Mouse (Mus musculus): ENCODE measurements around the gene Rrp1. TPM values are rescaled to one million over a fixed set of nuclear protein-coding genes. Genes with fewer than 3 reads are reported as not detected.
"Not testable (repeated sequence)": the region's sequence is repeated elsewhere in the genome, so short reads cannot be mapped to it uniquely, and the experiment has no call there.

Rrp1 gene
- polyA plus RNA-seq, 1 experiment from 2014 or later = 363 TPM

GRCm38 (mm10) chr10:78367586-78367985, 45.3 kb downstream of the Rrp1 start:
- H3K4me3 ChIP-seq (replicated peaks) = no peak overlapping the region
- no peak for ATAC-seq
- no peak overlapping the region for H3K27ac ChIP-seq
- no peaks in the 10 kb centered on the region for H3K27me3 ChIP-seq
- H3K9ac ChIP-seq (replicated peaks) = no peak overlapping the region
- H3K36me3 ChIP-seq = no peaks in the 10 kb centered on the region
- no peaks in the 10 kb centered on the region for H3K9me3 ChIP-seq
- H3K4me2 ChIP-seq (replicated peaks) = no peak overlapping the region
- 36% methylated on average over 4 of the region's 4 CpGs for WGBS
- 0 out of 2 replicates have a peak, but pooled peaks cover 4% of the 10 kb centered on the region for H3K4me1 ChIP-seq (replicated peaks)

GRCm38 (mm10) chr10:78366851-78367312, 46.0 kb downstream of the Rrp1 start:
- Histone ChIP-seq H3K9me3 (no peaks in the 10 kb centered on the region), H3K27ac (no peak overlapping the region), H3K4me2 (replicated peaks) (no peak overlapping the region), H3K9ac (replicated peaks) (no peak overlapping the region), H3K36me3 (no peaks in the 10 kb centered on the region), H3K27me3 (no peaks in the 10 kb centered on the region), H3K4me3 (replicated peaks) (no peak overlapping the region), H3K4me1 (replicated peaks) (0 out of 2 replicates have a peak, but pooled peaks cover 4% of the 10 kb centered on the region)
- no peak for ATAC-seq
- WGBS = 83% methylated on average over 9 of the region's 9 CpGs

- 41% methylated on average over 4 of the region's 5 CpGs for WGBS
- Histone ChIP-seq H3K27ac (no peak overlapping the region), H3K4me2 (replicated peaks) (no peak overlapping the region), H3K4me3 (replicated peaks) (no peak overlapping the region), H3K4me1 (replicated peaks) (0 out of 2 replicates have a peak, but pooled peaks cover 4% of the 10 kb centered on the region), H3K36me3 (no peaks in the 10 kb centered on the region), H3K9me3 (no peaks in the 10 kb centered on the region), H3K9ac (replicated peaks) (no peak overlapping the region), H3K27me3 (no peaks in the 10 kb centered on the region)
- no peak for ATAC-seq
Observed at GRCm38 (mm10) chr10:78366195-78366834, 46.5 kb downstream of the Rrp1 start.

GRCm38 (mm10) chr10:78365555-78365954, 47.3 kb downstream of the Rrp1 start:
- no peak for ATAC-seq
- WGBS = 82% methylated on average over 6 of the region's 6 CpGs

GRCm38 (mm10) chr10:78364106-78364505, 48.7 kb downstream of the Rrp1 start:
- Histone ChIP-seq H3K9me3 (no peaks in the 10 kb centered on the region), H3K4me1 (replicated peaks) (0 out of 2 replicates have a peak, but pooled peaks cover 4% of the 10 kb centered on the region), H3K36me3 (no peaks in the 10 kb centered on the region), H3K4me3 (replicated peaks) (no peak overlapping the region), H3K9ac (replicated peaks) (no peak overlapping the region), H3K4me2 (replicated peaks) (no peak overlapping the region), H3K27ac (no peak overlapping the region), H3K27me3 (no peaks in the 10 kb centered on the region)
- ATAC-seq = no peak
- 79% methylated on average over 2 of the region's 2 CpGs for WGBS

More at GRCm38 (mm10) chr10:78365555-78365954, 47.3 kb downstream of the Rrp1 start:
- H3K4me3 ChIP-seq (replicated peaks) = no peak overlapping the region
- no peaks in the 10 kb centered on the region for H3K27me3 ChIP-seq
- H3K4me1 ChIP-seq (replicated peaks) = 0 out of 2 replicates have a peak, but pooled peaks cover 4% of the 10 kb centered on the region
- no peak overlapping the region for H3K9ac ChIP-seq (replicated peaks)
- no peaks in the 10 kb centered on the region for H3K9me3 ChIP-seq
- no peak overlapping the region for H3K27ac ChIP-seq
- H3K4me2 ChIP-seq (replicated peaks) = no peak overlapping the region
- H3K36me3 ChIP-seq = no peaks in the 10 kb centered on the region

GRCm38 (mm10) chr10:78363366-78363765, 49.5 kb downstream of the Rrp1 start:
- no peaks in the 10 kb centered on the region for H3K36me3 ChIP-seq
- ATAC-seq = no peak
- no peaks in the 10 kb centered on the region for H3K27me3 ChIP-seq
- H3K4me2 ChIP-seq (replicated peaks) = no peak overlapping the region
- 94% methylated on average over 6 of the region's 6 CpGs for WGBS
- H3K9ac ChIP-seq (replicated peaks) = no peak overlapping the region
- H3K27ac ChIP-seq = no peak overlapping the region
- no peaks in the 10 kb centered on the region for H3K9me3 ChIP-seq
- no peak overlapping the region for H3K4me3 ChIP-seq (replicated peaks)
- 0 out of 2 replicates have a peak, but pooled peaks cover 4% of the 10 kb centered on the region for H3K4me1 ChIP-seq (replicated peaks)

- Histone ChIP-seq H3K4me3 (replicated peaks) (no peak overlapping the region), H3K27me3 (no peaks in the 10 kb centered on the region), H3K36me3 (no peaks in the 10 kb centered on the region), H3K4me1 (replicated peaks) (no peaks in the 10 kb centered on the region), H3K4me2 (replicated peaks) (no peak overlapping the region), H3K9ac (replicated peaks) (no peak overlapping the region), H3K27ac (no peak overlapping the region), H3K9me3 (no peaks in the 10 kb centered on the region)
- no peak for ATAC-seq
- 79% methylated on average over 2 of the region's 2 CpGs for WGBS
Observed at GRCm38 (mm10) chr10:78361951-78362350, 50.9 kb downstream of the Rrp1 start.

- WGBS = 80% methylated on average over 3 of the region's 3 CpGs
- Histone ChIP-seq H3K9me3 (no peaks in the 10 kb centered on the region), H3K27ac (no peak overlapping the region), H3K4me1 (replicated peaks) (no peaks in the 10 kb centered on the region), H3K4me2 (replicated peaks) (no peak overlapping the region), H3K27me3 (no peaks in the 10 kb centered on the region), H3K9ac (replicated peaks) (no peak overlapping the region), H3K4me3 (replicated peaks) (no peak overlapping the region), H3K36me3 (no peaks in the 10 kb centered on the region)
- no peak for ATAC-seq
Observed at GRCm38 (mm10) chr10:78360290-78360711, 52.5 kb downstream of the Rrp1 start.

- H3K4me1 ChIP-seq (replicated peaks); H3K4me3 ChIP-seq (replicated peaks); H3K9me3 ChIP-seq; H3K36me3 ChIP-seq; H3K4me2 ChIP-seq (replicated peaks); H3K27me3 ChIP-seq; ATAC-seq; H3K27ac ChIP-seq; H3K9ac ChIP-seq (replicated peaks): not testable (repeated sequence)
- WGBS = 93% methylated on average over 3 of the region's 3 CpGs
Observed at GRCm38 (mm10) chr10:78358999-78359398, 53.8 kb downstream of the Rrp1 start.

- Histone ChIP-seq H3K27me3 (no peaks in the 10 kb centered on the region), H3K9ac (replicated peaks) (no peak overlapping the region)
- ATAC-seq = no peak
Observed at GRCm38 (mm10) chr10:78358266-78358665, 54.6 kb downstream of the Rrp1 start.

GRCm38 (mm10) chr10:78357742-78358141, 55.1 kb downstream of the Rrp1 start:
- Histone ChIP-seq H3K9me3 (no peaks in the 10 kb centered on the region), H3K27ac (no peak overlapping the region), H3K36me3 (no peaks in the 10 kb centered on the region), H3K4me3 (replicated peaks) (no peak overlapping the region), H3K4me1 (replicated peaks) (peaks cover 4% of the 10 kb centered on the region; the same call in 1 of the 2 replicates), H3K9ac (replicated peaks) (no peak overlapping the region), H3K4me2 (replicated peaks) (no peak overlapping the region), H3K27me3 (no peaks in the 10 kb centered on the region)
- no peak for ATAC-seq
- 89% methylated on average over 5 of the region's 5 CpGs for WGBS

More at GRCm38 (mm10) chr10:78358266-78358665, 54.6 kb downstream of the Rrp1 start:
- Histone ChIP-seq H3K27ac (no peak overlapping the region), H3K4me3 (replicated peaks) (no peak overlapping the region), H3K4me2 (replicated peaks) (no peak overlapping the region), H3K36me3 (no peaks in the 10 kb centered on the region), H3K4me1 (replicated peaks) (no peaks in the 10 kb centered on the region), H3K9me3 (no peaks in the 10 kb centered on the region)
- 95% methylated on average over 4 of the region's 4 CpGs for WGBS

- H3K27ac ChIP-seq = no peak overlapping the region
- WGBS = 74% methylated on average over 1 of the region's 1 CpGs
- H3K36me3 ChIP-seq = no peaks in the 10 kb centered on the region
- H3K27me3 ChIP-seq = no peaks in the 10 kb centered on the region
- no peaks in the 10 kb centered on the region for H3K9me3 ChIP-seq
- peaks cover 13% of the 10 kb centered on the region for H3K4me1 ChIP-seq (replicated peaks)
- no peak overlapping the region for H3K9ac ChIP-seq (replicated peaks)
- no peak for ATAC-seq
- H3K4me2 ChIP-seq (replicated peaks) = no peak overlapping the region
- H3K4me3 ChIP-seq (replicated peaks) = no peak overlapping the region
Observed at GRCm38 (mm10) chr10:78355931-78356593, 56.8 kb downstream of the Rrp1 start.

Measured in midbrain, embryonic 13.5 days (tissue).